Mouse (Mus musculus) neural tube, embryonic 15.5 days (tissue): ENCODE measurements at regions not wholly inside any gene's neighbourhood (a gene's known extent, or its start where the extent isn't known, plus 50 kb on each side); places are given as distances from the start of the nearest gene placed in this dataset.

Source experiments
- ATAC-seq: fragments of 200-750 bp; cut with Nextera tagmentation; 2 replicates; pipeline ENCODE4 v1.8.0; 2017; ENCODE audit warnings: mild to moderate bottlenecking, moderate TSS enrichment, moderate library complexity; ENCODE audit not compliant: low FRiP score
- H3K27ac ChIP-seq: fragments of 300-500 bp; sonication (generic); replicated peaks from 2 replicates; pipeline ENCODE4 v1.5.1; 2015; ENCODE audit warnings: mild to moderate bottlenecking, inconsistent platforms
- H3K27me3 ChIP-seq: fragments of 300-500 bp; sonication (generic); replicated peaks from 2 replicates; pipeline ENCODE4 v1.6.1; 2015; ENCODE audit warnings: inconsistent platforms
- H3K36me3 ChIP-seq: fragments of 300-500 bp; sonication (generic); 2 replicates; pipeline ENCODE4 v1.6.1; 2015; ENCODE audit warnings: inconsistent platforms
- H3K4me1 ChIP-seq: fragments of 300-500 bp; sonication (generic); 2 replicates; pipeline ENCODE4 v1.6.1; 2015; ENCODE audit warnings: inconsistent platforms
- H3K4me2 ChIP-seq: fragments of 300-500 bp; sonication (generic); 2 replicates; pipeline ENCODE4 v1.6.1; 2015; ENCODE audit warnings: inconsistent platforms, mild to moderate bottlenecking, moderate library complexity
- H3K4me3 ChIP-seq: fragments of 300-500 bp; sonication (generic); replicated peaks from 2 replicates; pipeline ENCODE4 v1.5.1; 2015; ENCODE audit warnings: mild to moderate bottlenecking, inconsistent platforms
- H3K9ac ChIP-seq: fragments of 300-500 bp; sonication (generic); replicated peaks from 2 replicates; pipeline ENCODE4 v1.6.1; 2015; ENCODE audit warnings: mild to moderate bottlenecking, inconsistent platforms
- H3K9me3 ChIP-seq: fragments of 300-500 bp; sonication (generic); replicated peaks from 2 replicates; pipeline ENCODE4 v1.6.1; 2016; ENCODE audit warnings: inconsistent platforms
- WGBS: fragments of 180-500 bp; shearing (Covaris S2); methylation state at CpG from one replicate; pipeline ENCODE4 v1.1.7; 2015; ENCODE audit warnings: mixed read lengths; 5-methylcytosine and 5-hydroxymethylcytosine counted together

GRCm38 (mm10) chr3:9132104-9132751 is 477.7 kb downstream of the Zfp704 start:
- no peak overlapping the region for H3K4me3 ChIP-seq
- H3K27ac ChIP-seq = no peak overlapping the region
- 65% methylated on average over 12 of the region's 12 CpGs for WGBS
- no peak overlapping the region for H3K9ac ChIP-seq
- no peaks in the 10 kb centered on the region for H3K36me3 ChIP-seq
- no peaks in the 10 kb centered on the region for H3K9me3 ChIP-seq
- peaks cover 3% of the 10 kb centered on the region; the same call in 1 of the 2 replicates for H3K4me1 ChIP-seq
- no peak for ATAC-seq
- H3K4me2 ChIP-seq = no peak overlapping the region
- no peaks in the 10 kb centered on the region for H3K27me3 ChIP-seq

DNA sequence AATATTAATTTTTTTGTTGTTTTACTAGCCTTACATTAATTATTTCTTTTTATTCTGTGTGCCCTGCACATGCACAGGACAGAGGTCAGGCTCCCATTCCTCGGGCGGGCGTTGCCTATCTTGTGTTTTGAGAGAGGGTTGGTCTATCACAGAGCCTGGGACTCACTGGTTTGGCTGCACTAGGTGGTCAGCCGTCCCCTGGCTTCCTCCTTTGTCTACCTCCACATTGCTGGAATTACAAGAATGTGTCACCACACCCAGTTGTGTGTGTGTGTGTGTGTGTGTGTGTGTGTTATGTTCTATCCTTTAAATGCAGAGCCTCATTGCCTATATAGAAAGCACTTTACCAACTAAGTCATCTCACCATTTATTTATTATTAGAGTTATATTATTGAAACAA is 478.5 kb downstream of the Zfp704 start:
- WGBS = 76% methylated on average over 4 of the region's 4 CpGs
- Histone ChIP-seq H3K36me3 (no peaks in the 10 kb centered on the region), H3K4me3 (no peak overlapping the region), H3K27me3 (no peaks in the 10 kb centered on the region), H3K4me2 (no peak overlapping the region), H3K4me1 (no peaks in the 10 kb centered on the region), H3K9ac (no peak overlapping the region), H3K9me3 (no peaks in the 10 kb centered on the region), H3K27ac (no peak overlapping the region)
- ATAC-seq = no peak

DNA sequence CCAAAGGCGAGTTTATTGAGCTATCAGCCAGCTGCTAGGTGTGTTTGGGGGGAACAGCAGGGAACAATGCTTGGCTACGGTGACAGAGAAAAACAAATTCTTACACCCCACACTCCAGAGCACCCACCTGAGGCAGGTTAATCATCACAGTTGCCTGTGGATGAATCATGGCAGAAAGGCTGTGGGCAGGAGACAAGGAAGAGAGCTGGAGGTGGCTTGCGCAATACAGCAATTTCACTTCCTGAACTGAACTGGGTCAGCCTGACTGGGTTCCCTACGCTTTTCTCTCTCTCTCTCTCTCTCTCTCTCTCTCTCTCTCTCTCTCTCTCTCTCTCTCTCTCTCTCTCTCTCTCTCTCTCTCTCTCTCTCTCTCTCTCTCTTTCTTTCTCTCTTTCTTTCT is 481.5 kb downstream of the Zfp704 start:
- Histone ChIP-seq H3K27ac (no peak overlapping the region), H3K4me2 (no peak overlapping the region), H3K9ac (no peak overlapping the region), H3K27me3 (no peaks in the 10 kb centered on the region), H3K36me3 (no peaks in the 10 kb centered on the region), H3K4me3 (no peak overlapping the region), H3K4me1 (no peaks in the 10 kb centered on the region), H3K9me3 (no peaks in the 10 kb centered on the region)
- no peak for ATAC-seq
- 68% methylated on average over 4 of the region's 4 CpGs for WGBS

DNA sequence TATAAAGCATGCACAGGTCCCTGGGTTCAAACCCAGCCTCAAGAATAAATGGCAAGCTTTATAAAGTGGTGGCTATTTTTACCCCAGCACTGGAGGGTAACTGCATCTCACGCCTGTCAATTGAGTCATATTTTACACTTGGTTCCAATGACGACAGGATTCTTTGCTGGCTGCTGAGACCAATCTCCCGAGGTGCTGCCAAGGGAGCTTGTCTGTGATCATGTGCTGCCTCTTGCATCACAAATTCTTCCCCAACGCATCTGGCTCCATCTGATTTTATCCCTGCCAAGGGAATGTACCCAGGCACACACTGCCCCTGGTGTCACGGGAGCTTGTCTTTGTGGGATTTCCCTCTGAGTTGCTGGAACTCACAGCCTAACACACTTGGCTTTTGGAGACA is 486.8 kb downstream of the Zfp704 start:
- Histone ChIP-seq H3K27ac (no peak overlapping the region), H3K4me3 (no peak overlapping the region), H3K9me3 (no peaks in the 10 kb centered on the region), H3K4me2 (no peak overlapping the region), H3K36me3 (no peaks in the 10 kb centered on the region), H3K4me1 (no peaks in the 10 kb centered on the region), H3K9ac (no peak overlapping the region), H3K27me3 (no peaks in the 10 kb centered on the region)
- WGBS = 33% methylated on average over 5 of the region's 5 CpGs
- 0 out of 2 replicates have a peak, but pooled peaks have one; percentile 24 for ATAC-seq

GRCm38 (mm10) chr3:9117913-9118312 is 492.0 kb downstream of the Zfp704 start:
- H3K9ac ChIP-seq = no peak overlapping the region
- no peaks in the 10 kb centered on the region for H3K9me3 ChIP-seq
- H3K4me3 ChIP-seq = no peak overlapping the region
- no peaks in the 10 kb centered on the region for H3K27me3 ChIP-seq
- H3K27ac ChIP-seq = no peak overlapping the region
- no peak overlapping the region for H3K4me2 ChIP-seq
- no peak for ATAC-seq
- WGBS = 91% methylated on average over 3 of the region's 3 CpGs
- H3K4me1 ChIP-seq = no peaks in the 10 kb centered on the region
- no peaks in the 10 kb centered on the region for H3K36me3 ChIP-seq

DNA sequence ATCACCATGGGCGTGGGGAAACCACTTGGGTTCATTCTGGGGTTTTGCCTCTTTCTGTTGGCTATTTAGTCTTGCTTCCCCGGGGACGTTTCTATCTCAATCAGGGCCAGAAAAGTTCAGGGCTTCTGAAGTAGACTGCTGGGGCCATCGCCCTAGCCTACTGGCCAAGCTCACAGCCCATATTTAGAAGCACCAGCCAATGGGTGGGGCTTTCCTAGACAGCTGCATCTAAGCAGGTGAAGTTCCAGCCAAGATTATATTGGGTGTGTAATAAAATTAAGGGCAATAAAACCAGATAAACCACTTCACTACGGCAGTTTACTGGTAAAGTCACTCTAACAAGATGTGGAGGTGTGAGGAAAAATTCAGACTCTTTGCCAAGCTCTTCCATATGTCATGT is 496.5 kb downstream of the Zfp704 start:
- 66% methylated on average over 5 of the region's 5 CpGs for WGBS
- Histone ChIP-seq H3K27ac (no peak overlapping the region), H3K4me1 (no peaks in the 10 kb centered on the region), H3K4me3 (no peak overlapping the region), H3K9me3 (no peaks in the 10 kb centered on the region), H3K36me3 (no peaks in the 10 kb centered on the region), H3K27me3 (no peaks in the 10 kb centered on the region), H3K9ac (no peak overlapping the region), H3K4me2 (no peak overlapping the region)
- ATAC-seq = no peak

- Histone ChIP-seq H3K4me1 (no peaks in the 10 kb centered on the region), H3K27ac (no peak overlapping the region), H3K9ac (no peak overlapping the region), H3K9me3 (no peaks in the 10 kb centered on the region), H3K4me2 (no peak overlapping the region), H3K36me3 (no peaks in the 10 kb centered on the region), H3K4me3 (no peak overlapping the region), H3K27me3 (no peaks in the 10 kb centered on the region)
- 29% methylated on average over 11 of the region's 11 CpGs for WGBS
- no peak for ATAC-seq
These were observed 499.1 kb downstream of the Zfp704 start for GRCm38 (mm10) chr3:9110741-9111140.

- no peak for ATAC-seq
- Histone ChIP-seq H3K27me3 (no peaks in the 10 kb centered on the region), H3K4me2 (no peak overlapping the region), H3K9ac (no peak overlapping the region), H3K4me1 (no peaks in the 10 kb centered on the region), H3K4me3 (no peak overlapping the region), H3K36me3 (no peaks in the 10 kb centered on the region), H3K9me3 (no peaks in the 10 kb centered on the region), H3K27ac (no peak overlapping the region)
- 59% methylated on average over 8 of the region's 8 CpGs for WGBS
These were observed 499.9 kb downstream of the Zfp704 start for GRCm38 (mm10) chr3:9109991-9110390.

- no peaks in the 10 kb centered on the region for H3K27me3 ChIP-seq
- no peak overlapping the region for H3K27ac ChIP-seq
- no peaks in the 10 kb centered on the region for H3K9me3 ChIP-seq
- WGBS = 90% methylated on average over 5 of the region's 5 CpGs
- no peak overlapping the region for H3K9ac ChIP-seq
- no peak overlapping the region for H3K4me2 ChIP-seq
- ATAC-seq = no peak
- no peak overlapping the region for H3K4me3 ChIP-seq
- H3K36me3 ChIP-seq = no peaks in the 10 kb centered on the region
- no peaks in the 10 kb centered on the region for H3K4me1 ChIP-seq
These were observed 500.4 kb downstream of the Zfp704 start for GRCm38 (mm10) chr3:9109485-9109884.

DNA sequence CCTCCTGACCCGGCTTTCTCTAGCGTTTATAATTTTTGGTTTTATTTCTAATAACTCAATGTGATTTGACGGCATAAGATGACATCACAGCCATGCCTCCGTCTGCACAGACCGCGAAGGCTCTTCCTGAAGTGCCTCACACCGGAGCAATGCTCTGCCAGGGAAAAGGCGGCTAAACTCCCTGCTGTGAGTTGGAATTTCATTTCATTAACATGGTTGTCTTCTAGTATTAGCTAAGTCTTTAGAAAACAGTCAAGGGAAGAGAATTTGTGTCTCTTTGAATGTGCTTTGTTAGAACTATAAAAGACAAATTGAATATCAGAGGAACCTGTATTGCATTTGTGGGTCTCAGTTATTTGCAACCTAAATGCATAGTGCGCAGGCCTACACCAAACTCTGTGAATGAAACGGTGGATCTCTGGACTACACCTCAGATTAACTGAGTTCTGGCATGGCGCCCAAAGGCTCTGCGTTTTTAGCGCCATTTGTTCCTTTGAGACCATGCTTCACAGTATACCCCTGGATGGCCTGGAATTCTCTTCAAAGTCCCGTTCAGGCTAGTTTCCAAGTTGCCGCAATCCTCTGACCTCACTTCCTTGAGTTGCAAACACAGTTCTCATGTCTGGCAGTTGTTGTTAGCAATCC is 502.0 kb downstream of the Zfp704 start:
- 66% methylated on average over 15 of the region's 15 CpGs for WGBS
- Histone ChIP-seq H3K9ac (no peak overlapping the region), H3K27me3 (no peaks in the 10 kb centered on the region), H3K4me3 (no peak overlapping the region), H3K9me3 (no peaks in the 10 kb centered on the region), H3K4me2 (no peak overlapping the region), H3K4me1 (no peaks in the 10 kb centered on the region), H3K36me3 (no peaks in the 10 kb centered on the region), H3K27ac (no peak overlapping the region)
- ATAC-seq = no peak

GRCm38 (mm10) chr3:9105191-9105926 is 504.5 kb downstream of the Zfp704 start:
- Histone ChIP-seq H3K4me2 (no peak overlapping the region), H3K4me1 (no peaks in the 10 kb centered on the region), H3K9me3 (no peaks in the 10 kb centered on the region), H3K4me3 (no peak overlapping the region), H3K36me3 (no peaks in the 10 kb centered on the region), H3K27me3 (no peaks in the 10 kb centered on the region), H3K27ac (no peak overlapping the region), H3K9ac (no peak overlapping the region)
- no peak for ATAC-seq
- 72% methylated on average over 8 of the region's 8 CpGs for WGBS

DNA sequence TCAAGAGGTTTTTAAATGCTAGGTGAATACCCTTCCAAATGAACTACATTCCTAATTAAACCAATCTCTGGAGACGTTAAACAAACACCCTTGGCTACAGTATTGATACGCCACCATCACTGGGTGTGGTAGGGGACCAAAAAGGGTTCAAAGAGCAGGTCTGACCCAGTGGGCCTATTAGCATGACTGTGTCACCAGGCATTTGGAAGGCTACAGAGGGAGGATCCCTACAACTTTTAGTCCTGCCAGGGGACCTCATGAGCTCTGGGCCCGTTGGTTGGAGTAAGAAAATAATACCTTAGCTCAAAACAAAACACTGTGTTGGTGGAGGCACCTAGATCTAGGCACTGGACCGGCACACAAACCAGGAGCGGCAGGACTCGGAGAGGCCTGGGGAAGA is 506.4 kb downstream of the Zfp704 start:
- Histone ChIP-seq H3K4me1 (no peaks in the 10 kb centered on the region), H3K27me3 (no peaks in the 10 kb centered on the region), H3K4me2 (no peak overlapping the region), H3K9ac (no peak overlapping the region), H3K36me3 (no peaks in the 10 kb centered on the region), H3K27ac (no peak overlapping the region), H3K9me3 (no peaks in the 10 kb centered on the region), H3K4me3 (no peak overlapping the region)
- 85% methylated on average over 6 of the region's 6 CpGs for WGBS
- ATAC-seq = no peak
